Mouse (Mus musculus): Measurements from ENCODE around the gene Atf7ip.

GRCm38 (mm10) chr6:136522658-136523057 lies 16.7 kb downstream of the Atf7ip start:
- no peak for TF ChIP-seq EP300 (IDR thresholded peaks at IDR 0.05; ENCODE audit: low read depth)
- TF ChIP-seq CTCF (IDR thresholded peaks at IDR 0.05; ENCODE audit: low read depth): no peak
